Mouse (Mus musculus): Measurements from ENCODE around the gene Uqcc1.
"Not testable (repeated sequence)": the region's sequence is repeated elsewhere in the genome, so short reads cannot be mapped to it uniquely, and the experiment has no call there.

Uqcc1 gene

DNA sequence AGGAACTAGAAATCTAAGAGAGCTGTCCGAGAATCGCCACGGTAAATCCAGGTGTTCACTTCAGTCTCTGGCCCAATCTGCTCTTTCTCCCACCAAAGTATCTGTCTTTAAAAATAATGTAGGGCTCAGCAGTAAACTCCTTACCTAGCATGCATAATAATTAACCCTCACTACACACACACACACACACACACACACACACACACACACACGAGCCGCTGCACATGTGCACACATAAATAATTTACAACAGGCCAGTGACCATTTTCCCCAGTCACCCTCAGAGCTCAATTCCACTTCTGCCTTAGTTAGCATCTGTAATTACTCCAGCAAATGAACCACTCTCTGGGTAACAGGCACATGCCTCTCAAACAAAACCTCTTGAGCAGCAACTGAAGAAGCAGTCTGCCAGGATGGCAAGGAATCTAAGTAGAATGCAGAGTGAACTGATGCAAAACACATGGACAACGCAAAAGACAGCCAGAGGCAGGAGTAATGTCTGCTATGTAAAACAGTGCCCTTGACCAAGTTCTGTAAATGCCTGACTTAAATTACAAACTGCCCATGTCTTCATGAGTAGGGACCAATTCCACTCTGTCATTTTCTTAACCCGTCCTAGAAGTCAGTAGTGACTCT, 1.3 kb downstream of the Uqcc1 start:
- DNase-seq (ENCODE audit: low spot score), result no peak

DNA sequence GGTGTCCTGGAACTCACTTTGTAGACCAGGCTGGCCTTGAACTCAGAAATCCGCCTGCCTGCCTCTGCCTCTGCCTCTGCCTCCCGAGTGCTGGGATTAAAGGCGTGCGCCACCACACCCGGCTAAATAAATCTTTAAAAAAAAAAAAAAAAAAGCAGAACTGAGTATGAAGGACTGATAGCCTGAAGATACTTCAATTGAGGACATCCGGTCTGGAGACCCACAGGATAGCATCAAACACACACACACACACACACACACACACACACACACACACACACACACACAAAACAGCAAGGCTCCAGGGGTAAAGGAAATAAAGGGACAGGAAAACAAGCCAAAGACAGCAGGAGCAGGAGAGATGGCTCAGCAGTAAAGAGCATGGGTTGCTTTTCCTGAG, 4.9 kb downstream of the Uqcc1 start:
- not testable (repeated sequence) for DNase-seq (ENCODE audit: low spot score)

DNA sequence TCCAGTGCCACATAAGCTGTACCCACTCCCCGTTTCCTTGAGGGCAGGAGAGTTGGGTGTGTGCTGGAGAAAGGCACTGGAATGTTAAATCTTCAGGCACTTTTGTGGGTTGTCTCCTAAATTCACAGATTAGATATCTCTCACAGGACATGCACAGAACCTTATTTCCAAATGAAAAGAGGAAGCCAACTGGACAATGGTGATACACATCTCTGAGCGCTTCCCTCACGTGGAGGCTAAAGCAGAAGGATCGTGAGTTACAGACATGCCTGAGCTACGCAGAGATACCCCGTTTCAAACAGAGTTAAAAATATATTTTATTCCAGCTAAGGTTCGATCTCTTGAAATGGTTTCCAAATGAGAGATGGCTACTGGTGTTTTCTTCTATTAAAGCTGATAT, 7.0 kb downstream of the Uqcc1 start:
- DNase-seq (ENCODE audit: low spot score), result no peak

DNA sequence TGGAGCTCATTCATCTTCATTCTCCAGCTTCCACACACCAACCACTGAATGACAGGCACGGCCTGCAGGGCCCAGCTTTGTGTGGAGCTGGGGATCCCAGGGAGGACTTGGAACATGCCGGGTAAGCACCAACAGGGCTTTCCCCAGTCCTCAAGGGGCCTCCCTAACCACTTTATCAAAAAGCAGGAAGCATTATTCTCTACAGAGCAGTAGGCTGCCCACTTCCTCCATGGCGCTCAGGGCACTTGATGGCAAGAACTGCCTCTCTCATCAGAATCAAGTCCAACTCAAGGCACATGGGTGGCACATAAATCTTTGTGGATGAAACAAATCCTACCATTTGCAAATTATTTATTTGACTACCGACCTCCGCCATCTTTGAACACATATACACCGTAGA, 15.4 kb downstream of the Uqcc1 start:
- no peak for DNase-seq (ENCODE audit: low spot score)

DNA sequence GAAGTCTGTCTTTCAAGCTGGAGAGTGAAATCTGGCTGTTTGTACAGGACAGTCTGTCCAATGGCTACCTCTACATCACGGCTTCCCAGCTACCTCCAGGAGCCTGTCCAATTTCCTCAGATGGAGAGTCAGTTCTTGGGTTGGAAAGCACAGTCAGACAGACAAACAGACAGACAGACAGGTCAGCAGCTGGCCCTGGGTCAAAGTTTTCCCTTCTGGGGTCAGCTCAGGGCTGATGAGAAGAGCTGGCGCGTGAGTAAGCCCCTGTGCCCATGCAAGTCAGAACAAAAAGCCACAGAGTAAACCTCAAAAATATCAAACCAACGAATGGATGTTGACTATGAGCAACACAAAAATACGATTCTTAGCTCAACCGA, 26.5 kb downstream of the Uqcc1 start:
- DNase-seq (ENCODE audit: low spot score), result no peak

DNA sequence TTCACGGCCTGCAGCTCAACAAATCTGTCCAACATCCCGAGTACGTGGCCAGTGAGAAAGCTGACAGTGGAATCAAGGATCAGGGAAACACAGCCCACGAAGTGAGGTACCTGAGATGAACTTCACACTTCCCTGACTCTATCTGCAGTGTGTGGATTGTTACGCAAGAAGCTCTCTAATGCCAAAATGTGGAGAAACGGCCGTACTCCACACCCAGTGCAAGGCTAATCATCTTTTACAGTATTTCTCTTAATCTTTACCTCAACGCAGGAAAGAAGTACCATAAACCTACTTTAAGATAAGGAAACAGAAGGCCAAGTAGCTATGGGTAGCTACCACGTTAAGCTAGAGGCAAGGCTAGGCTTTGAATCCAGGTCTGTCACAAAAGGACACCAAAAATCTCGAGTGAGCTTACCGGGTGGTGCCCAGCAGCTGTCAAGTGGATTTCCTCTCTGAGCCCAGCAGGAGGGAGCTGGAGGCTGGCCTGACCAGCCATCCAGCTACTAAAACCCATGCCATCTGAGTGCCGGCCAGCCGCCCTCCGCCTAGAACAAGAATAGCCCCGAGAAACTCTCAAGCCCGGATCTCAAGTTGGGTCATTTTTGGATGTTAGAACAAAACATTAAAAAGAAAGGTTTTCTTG, 27.0 kb downstream of the Uqcc1 start:
- DNase-seq (ENCODE audit: low spot score), result peak; percentile 21

DNA sequence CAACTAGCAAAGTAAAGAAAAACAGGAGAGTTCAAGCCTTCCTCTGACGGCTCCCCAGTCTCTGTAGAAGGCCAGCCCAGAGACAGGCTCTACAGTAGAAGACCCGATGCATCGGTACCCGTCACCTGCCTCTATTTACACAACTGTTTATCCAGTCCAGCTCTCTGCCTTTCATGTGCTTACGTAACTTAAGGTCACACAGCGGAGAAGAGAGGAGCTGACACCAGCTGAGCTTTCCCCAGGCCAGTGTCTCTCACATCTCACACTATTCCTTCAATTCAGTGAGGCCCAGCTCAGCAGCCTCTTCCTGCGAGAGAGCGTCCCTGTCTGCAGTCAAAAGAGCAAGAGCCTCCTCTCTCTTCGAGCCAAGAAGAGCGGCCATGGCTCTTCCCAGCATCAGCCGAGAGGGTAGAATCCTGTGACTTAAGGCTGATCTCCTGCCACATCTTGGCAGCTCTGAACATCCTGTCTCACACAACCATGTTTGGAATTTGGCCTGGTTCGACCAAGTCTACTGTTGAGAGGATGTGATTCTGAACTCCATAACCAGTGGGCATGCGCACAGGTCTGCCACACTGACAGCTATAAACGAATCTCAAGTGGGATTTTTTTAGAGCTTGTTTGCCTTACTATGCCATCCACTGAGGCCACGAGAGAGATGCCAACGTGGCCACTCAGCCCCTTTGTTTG, 34.9 kb downstream of the Uqcc1 start:
- no peak for DNase-seq (ENCODE audit: low spot score)

DNA sequence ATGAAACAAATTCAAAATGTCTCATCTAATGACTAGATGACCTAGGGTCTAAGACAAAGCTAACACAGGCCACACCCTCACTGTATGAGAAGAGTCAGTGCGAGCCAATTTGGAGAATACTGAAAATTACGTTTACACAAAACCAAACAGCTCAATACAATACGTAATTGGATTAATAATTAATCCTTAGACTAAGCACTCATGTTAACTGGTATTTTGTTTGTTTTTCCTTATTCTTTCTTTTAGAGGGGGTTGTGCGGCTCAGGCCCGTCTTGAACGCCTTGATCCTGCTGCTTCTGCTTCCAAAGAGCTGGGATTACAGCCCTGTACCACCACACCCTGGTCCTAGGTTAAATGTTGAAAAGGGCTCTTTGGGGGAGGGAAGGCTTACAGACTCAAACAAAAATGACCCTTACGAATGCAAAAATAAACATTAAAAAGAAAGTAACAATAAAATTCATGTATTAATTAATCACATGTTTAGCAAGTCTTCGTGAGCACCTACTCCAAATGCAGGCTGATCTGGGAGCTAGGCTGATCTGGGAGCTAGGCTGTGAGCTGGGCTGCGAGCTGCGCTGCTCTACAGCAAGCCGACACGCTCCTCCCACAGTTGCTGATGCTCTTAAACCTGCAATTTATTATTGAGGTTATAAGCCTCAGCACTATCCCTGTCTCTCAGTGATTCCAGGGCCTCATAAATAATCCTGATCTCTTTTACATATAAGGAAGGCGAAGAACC, 35.6 kb downstream of the Uqcc1 start:
- no peak for DNase-seq (ENCODE audit: low spot score)

DNA sequence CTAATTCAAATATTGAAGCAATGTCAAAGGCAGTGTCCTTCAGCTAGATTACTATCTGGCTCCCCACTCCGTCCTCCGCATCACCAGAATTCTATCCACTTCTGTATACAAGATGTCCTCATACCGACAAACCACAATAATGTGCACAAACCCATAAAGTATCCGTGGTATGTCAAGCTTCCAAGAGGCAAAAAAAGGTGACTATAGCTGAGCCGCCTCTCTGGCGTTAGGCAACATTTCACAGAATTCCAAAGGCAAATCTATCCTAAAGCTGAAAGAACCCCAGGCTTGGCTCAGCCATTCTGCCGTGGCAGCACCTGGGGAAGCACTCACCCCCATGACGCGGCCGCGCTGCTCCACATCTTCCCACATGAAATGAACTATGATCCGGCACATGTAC, 43.3 kb downstream of the Uqcc1 start:
- no peak for DNase-seq (ENCODE audit: low spot score)

DNA sequence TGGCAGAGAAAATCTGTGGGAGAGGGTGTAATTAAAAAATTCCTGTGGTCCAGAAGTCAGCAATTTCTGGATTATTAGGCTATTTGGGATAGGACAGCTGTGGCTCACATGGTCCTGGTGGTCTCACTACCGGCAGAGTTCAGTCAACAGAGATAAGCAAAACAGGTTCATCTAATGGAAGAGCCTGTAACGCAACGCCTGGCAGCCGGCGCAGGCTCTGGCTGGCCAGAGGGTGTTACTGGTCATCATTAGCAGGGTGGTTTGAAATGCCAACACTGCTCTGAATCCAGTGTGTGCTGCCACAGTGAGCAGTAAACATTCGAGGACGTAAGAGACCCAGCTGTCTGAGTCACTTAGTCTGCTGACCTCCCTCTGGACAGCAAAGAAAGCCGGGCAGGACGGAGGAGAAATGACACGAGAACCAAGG, 44.8 kb downstream of the Uqcc1 start:
- DNase-seq (ENCODE audit: low spot score), result no peak

DNA sequence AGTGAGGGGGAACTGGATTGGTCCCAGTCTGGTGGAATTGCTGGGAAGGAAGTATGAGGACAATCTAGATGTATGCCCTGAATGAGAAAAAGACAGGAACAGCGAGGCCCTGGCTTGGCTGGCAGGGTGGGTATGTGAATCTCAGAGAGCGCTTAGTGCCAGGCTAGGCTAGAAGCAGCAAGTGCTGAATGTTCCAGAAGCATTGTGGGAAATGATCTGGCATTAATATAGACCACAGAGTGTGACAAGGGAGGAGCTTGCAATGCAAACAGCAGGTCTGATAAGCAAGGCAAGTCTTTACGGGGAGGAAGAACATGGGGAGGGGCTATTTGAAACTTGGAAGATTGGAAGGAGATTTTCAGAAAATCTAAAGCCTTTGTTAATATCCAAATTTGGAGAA, 48.0 kb downstream of the Uqcc1 start:
- DNase-seq (ENCODE audit: low spot score), result no peak

DNA sequence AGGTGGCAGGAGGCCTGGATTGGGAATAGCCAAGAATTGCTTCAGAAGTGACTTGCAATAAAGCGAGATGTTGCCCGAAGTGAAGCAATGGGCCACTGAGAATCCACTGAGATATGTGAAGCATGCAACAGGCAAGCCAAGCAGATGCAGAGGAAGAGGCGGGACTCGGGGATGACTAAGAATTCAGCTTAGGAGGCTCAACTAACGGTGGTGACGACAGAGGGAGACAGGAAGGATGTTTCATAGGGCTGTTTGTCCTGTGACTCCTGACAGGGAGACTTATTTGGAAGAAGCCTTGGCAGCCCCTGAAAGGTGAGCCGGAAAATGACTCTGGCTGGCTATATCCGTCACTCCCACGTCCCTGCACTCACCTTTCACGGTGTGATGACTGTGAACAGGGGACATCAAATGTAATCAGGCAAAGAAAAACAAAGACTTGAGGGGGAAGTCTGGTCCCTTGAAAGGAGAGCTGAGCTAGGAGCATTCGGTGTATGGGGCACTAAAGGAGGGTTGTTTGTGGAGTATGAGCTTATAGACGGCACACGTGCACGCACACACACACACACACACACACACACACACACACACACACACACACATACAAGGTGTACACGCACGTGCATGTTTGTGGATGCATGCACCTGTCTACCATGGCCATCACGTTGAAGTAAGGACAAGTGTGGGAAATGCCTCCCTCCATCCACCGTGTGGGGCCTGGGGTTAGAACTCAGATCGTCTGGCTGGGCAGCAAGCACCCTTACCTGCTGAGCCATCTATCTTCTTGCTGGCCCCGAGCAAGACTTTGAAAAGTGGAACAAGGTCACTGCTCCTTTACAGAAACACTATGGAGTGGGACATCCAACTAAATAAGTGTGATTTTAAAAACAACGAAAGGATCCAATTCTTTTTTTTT, 50.9 kb downstream of the Uqcc1 start:
- no peak for DNase-seq (ENCODE audit: low spot score)

DNA sequence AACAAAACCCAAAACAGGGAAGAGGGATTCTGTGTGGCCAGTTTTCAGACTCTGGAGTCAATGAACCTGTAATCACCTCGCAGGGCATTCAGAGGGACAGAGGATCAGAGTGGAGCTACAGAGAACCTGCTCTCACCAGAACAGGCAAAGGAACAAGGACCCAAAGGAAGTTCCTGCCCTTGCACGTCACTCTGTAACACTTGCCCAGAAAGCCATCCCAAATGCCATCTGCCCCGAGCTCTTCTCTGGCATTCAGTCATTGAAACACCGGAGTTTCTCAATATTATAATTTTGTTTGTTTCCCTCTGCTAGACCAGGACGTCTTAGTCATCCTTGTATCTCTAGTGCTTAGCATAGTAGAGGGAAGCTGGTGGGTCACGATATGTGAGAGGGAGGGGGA, 56.5 kb downstream of the Uqcc1 start:
- no peak for DNase-seq (ENCODE audit: low spot score)

DNA sequence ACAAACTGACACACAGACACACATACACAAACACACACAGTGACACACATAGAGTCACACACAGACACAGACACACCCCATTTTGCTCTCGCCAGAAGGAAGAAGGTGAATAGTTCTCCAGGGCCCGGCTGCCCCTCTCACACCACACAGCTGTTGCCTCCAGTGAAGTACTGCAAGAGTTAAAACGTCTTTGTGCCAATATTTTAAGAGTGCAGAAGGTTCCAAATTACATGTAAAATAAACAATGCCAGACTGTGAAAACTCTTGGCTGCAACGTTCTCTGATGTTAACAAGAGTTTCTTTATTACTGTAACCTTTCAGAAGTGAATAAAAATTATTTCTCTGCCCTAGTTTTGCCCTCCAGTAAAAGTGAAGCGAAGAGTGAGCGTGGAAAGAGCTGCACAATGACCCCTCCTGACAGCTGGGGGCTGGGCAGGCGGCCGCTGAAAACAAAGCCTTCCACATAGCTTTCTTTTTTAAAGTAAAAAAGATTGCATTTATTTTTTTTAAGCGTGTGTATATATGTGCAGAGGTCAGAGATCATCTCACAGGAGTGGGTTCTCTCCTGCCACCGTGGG, 57.1 kb downstream of the Uqcc1 start:
- no peak for DNase-seq (ENCODE audit: low spot score)

DNA sequence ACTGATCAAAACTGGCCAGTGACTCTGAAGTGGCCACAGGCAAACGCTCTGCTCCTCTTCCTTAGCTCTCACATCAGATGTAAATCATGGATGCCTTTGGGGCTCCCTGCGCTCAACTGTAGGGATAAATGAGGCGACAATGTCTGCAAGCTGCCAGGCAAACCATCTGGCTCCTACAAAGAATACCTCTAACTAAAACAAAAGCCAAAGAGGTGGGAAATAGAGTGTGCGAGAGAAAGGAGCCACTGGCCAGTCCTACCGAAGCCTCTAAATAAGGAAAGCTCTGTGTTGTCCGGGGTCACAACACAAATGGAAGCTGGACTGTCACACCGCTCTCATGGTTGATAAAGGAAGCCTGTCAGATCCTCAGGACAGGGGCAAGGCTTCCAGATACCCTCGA, 57.6 kb downstream of the Uqcc1 start:
- no peak for DNase-seq (ENCODE audit: low spot score)

DNA sequence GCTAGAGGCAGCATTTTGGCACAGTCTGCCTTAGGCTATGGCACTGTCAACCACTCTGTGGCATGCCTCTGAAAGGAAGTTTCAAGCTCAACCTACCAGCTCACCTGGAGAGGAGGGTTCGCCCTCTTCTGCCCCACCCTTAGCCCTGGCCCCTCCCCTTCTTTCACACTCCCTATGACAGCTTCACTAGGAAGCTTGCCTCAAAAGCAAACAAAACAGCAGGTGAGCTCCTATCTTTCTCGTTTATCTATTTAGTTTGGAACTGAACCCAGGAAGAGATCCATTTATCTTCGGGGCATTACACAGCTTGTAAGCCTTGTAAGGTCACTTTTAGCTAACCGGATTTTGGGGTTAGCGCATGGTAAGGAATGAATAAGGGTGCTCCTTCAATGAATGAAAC, 60.3 kb downstream of the Uqcc1 start:
- DNase-seq (ENCODE audit: low spot score), result no peak

DNA sequence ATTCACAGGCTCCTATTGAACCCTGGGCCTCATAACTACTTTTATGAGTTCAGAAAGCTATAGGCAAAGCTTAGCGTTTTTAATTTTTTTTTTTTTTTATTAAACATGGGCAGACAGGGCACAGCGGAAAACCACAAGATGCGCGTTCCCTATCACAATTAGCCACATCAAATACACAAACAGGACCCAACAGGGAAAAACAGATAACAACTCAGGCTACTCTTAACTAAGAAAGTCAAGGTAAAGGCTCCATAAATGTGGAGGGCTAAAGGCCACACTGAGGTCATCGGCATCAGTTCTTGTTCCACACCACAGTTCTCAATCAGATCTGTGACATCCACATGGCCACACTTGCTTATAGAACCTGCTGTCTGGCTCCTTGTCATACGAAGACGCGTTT, 61.8 kb downstream of the Uqcc1 start:
- no peak for DNase-seq (ENCODE audit: low spot score)

DNA sequence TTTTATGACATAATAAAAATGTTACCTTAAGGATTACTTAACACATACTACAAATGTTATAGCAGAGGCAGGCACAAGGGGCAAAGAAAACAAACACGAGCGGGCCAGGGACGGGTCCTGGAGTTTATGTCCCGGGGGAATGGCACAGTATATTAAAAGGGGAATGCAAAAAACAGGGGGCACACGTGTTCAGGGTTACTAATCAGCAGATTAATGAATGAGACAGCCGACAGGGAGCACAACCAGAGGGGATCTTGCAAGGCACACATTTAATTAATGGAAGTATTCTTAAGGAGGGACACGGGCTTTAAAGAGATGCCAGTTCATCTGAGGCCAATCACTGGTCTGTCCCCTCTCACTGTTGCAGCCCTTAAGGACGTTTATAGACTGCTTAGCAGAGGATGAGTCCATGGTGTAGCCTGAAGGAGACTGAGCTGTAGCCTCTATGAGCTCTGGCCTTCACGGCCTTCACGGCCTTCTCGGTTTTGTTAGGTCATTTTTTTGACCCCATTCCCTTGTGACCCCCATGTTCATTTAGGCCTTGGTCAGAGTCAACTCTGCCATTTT, 66.7 kb downstream of the Uqcc1 start:
- DNase-seq (ENCODE audit: low spot score), result no peak

DNA sequence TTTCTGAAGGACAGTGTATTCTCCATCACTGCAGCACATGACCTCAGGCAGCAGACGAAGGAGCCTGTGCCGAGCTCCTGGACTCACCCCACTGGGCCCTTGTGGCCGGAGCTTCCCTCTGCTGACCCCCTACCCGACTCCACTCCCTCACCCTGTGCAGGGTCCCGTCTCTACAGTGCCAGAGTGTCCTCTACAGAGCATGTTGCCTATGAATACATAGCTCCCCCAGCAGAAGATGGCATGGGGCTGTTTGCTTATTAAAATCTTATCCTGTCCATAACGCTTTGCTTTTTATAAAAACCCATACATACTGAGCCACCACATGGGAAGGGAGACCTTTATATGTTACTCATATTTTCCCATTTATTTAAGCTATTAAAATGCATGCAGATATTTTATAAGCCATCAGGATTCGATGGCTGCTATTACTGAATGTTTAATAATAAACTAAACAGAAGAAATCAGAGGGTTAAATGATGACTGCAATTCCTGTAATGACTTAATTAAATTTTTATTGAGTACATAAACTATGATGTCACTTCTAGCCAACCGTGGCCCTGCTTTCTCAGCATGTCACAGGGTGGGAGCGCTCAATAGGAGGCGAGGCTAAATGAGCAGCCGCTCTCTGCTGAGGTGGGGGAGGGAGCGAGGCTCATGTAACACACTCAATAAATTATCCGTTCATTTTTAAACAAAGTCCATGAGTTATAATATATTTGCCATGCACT, 67.4 kb downstream of the Uqcc1 start:
- DNase-seq (ENCODE audit: low spot score), result peak; percentile 75

DNA sequence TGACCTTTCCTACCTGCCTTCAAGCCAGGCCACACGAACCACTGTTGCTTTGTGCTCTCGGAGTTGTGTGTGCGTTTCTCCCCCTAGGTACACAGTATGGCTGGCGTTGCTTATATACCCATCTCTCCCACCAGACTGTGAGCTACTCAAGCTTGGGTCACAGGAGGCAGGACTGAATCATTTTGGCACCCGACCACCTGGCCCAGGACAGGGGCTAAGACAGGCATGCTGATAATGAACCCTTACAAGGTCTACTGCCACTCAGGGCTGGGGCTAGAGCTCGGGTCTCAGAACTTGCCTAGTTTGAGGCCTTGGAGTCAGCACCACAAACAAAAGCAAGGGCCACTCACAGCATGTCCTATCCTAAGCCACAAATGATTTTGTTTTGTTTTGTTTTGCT, 68.5 kb downstream of the Uqcc1 start:
- DNase-seq (ENCODE audit: low spot score), result no peak

DNA sequence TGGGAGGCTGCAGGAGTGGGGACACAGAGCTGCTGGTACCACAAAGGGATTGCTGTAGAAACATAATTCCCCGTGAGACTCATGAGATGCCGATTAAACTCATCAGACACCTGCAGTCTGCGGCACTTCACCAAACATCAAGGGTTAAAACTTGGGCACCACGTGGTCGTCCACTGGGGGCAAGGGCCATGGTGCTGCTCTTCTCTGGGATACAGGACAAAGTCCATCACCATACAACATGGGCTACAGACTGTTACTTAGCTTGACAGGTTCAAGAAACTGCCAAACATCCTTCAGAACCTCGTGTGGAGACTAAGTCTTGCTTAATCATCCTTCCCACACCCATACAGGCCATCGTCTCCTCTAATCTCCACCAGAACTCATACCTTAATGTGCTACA, 70.0 kb downstream of the Uqcc1 start:
- no peak for DNase-seq (ENCODE audit: low spot score)
